Mouse (Mus musculus) retina, embryonic 14.5 days (tissue): ENCODE results near the gene Vmn2r105.

Source experiments
- DNase-seq: peaks from one replicate; pipeline ENCODE4 v3.0.0-alpha.2; 2015; ENCODE audit warnings: low spot score

The Vmn2r105 gene

GRCm38 (mm10) chr17:20234952-20235351 lies at the start of gene Vmn2r105:
Vmn2r105 (minus strand) TSS chr17:20235052.
- no peak for DNase-seq

GRCm38 (mm10) chr17:20255522-20255921 lies 20.7 kb upstream of the Vmn2r105 start:
- DNase-seq: no peak

- no peak for DNase-seq
These were observed 51.9 kb downstream of the Vmn2r105 start, which contains the start of gene Fpr-rs6 for GRCm38 (mm10) chr17:20182997-20183396. Fpr-rs6 (minus strand) TSS chr17:20183097.
